ENCODE assay signal across 24 mouse cellular contexts in genomic region chr14:119060682-119061081, GRCm38 (mm10).
"Had no signal": no experiment of that assay in that cellular context is flagged by ENCODE, and none has a peak within 500 bp of the region (broad histone marks: within the 10 kb centered on the region; RNA-seq: fewer than 3 reads in every experiment).

No protein-coding gene starts in this region.

- H3K27ac ChIP-seq: kidney, postnatal 0 days; left cerebral cortex, adult 2 months; limb, embryonic 10.5 days; limb, embryonic 13.5 days; liver, embryonic 12.5 days; liver, embryonic 15.5 days; lung, embryonic 15.5 days; midbrain, embryonic 10.5 days; midbrain, embryonic 13.5 days; neural tube, embryonic 13.5 days; stomach, embryonic 15.5 days had no signal

- H3K36me3 ChIP-seq: liver, embryonic 15.5 days; stomach, embryonic 15.5 days had no signal

- H3K9me3 ChIP-seq: limb, embryonic 10.5 days; limb, embryonic 13.5 days; liver, embryonic 12.5 days; liver, embryonic 15.5 days; lung, embryonic 15.5 days; megakaryocyte, embryonic 14.5 days; midbrain, embryonic 10.5 days; midbrain, embryonic 13.5 days; neural tube, embryonic 13.5 days; stomach, embryonic 15.5 days had no signal

- H3K4me1 ChIP-seq: limb, embryonic 10.5 days; limb, embryonic 13.5 days; liver, embryonic 12.5 days; liver, embryonic 15.5 days; lung, embryonic 15.5 days; megakaryocyte, embryonic 14.5 days; midbrain, embryonic 10.5 days; midbrain, embryonic 13.5 days; neural tube, embryonic 13.5 days; stomach, embryonic 15.5 days had no signal

- DNase-seq: kidney, adult 2 months; kidney, postnatal 25 days; liver; lung, adult 18-20 months; lung, postnatal 10 days; lung, postnatal 36 days; retina, postnatal 1 day; spleen, adult 18-20 months; thymus, adult 18-20 months; thymus, postnatal 36 days had no signal

- ATAC-seq: liver, embryonic 12.5 days; midbrain, embryonic 13.5 days; midbrain, embryonic 16.5 days had no signal

- H3K9ac ChIP-seq: limb, embryonic 13.5 days; liver, embryonic 12.5 days; liver, embryonic 15.5 days; lung, embryonic 15.5 days; midbrain, embryonic 13.5 days; neural tube, embryonic 13.5 days; stomach, embryonic 15.5 days had no signal

- H3K4me2 ChIP-seq: limb, embryonic 13.5 days; liver, embryonic 12.5 days; liver, embryonic 15.5 days; lung, embryonic 15.5 days; midbrain, embryonic 13.5 days; neural tube, embryonic 13.5 days; stomach, embryonic 15.5 days had no signal

- H3K4me3 ChIP-seq: left cerebral cortex, adult 2 months; limb, embryonic 10.5 days; limb, embryonic 13.5 days; liver, embryonic 12.5 days; liver, embryonic 15.5 days; lung, embryonic 15.5 days; megakaryocyte, embryonic 14.5 days; midbrain, embryonic 10.5 days; midbrain, embryonic 13.5 days; myocyte; neural tube, embryonic 13.5 days; stomach, embryonic 15.5 days had no signal

- H3K27me3 ChIP-seq: limb, embryonic 13.5 days; liver, embryonic 12.5 days; liver, embryonic 15.5 days; lung, embryonic 15.5 days; megakaryocyte, embryonic 14.5 days; midbrain, embryonic 13.5 days; neural tube, embryonic 13.5 days; stomach, embryonic 15.5 days had no signal
